Mouse (Mus musculus): ENCODE measurements around the gene Map3k5. TPM values are rescaled to one million over a fixed set of nuclear protein-coding genes. Genes with fewer than 3 reads are reported as not detected.

Map3k5 gene
- 0.75 and 0.88 TPM in 2 replicates for polyA plus RNA-seq (2015; fragmentation: Nextera tagmentation; extraction: Ambion mirVana)

DNA sequence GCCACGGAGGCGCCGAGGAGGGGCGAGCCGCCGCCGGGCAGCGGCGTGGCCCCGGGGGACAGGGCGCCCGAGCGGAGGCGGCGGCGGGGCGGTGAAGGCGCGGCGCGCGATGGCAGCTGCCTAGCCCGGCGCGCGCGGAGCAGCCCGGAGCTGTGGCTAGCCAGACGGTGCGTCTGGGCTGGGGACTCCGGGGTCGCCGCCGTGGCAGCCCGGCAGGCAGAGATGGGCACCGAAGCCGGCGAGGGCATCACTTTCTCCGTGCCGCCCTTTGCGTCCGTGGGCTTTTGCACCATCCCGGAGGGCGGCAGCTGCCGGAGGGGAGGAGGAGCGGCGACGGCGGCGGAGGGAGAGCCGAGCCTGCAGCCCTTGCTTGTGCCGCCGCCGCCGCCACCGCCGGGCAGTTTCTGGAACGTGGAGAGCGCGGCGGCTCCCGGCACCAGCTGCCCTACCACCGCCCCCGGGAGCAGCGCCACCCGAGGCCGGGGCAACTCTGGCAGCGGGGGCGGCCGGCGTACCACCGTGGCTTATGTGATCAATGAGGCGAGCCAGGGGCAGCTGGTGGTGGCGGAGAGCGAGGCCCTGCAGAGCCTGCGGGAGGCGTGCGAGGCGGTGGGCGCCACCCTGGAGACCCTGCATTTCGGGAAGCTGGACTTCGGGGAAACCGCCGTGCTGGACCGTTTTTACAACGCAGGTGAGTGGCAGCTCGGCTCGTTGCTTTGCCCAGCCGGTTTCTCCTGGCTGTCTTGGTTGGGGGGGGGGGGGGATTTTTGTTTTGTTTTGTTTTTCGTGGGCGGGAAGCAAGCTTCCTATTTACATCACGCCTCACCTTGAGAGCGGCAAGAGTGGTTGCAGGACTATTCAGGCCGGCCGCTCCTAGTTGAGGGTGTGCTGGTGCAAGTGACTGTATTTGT lies at the start of gene Map3k5:
Map3k5 (plus strand) TSS at position 89 of the 911 bp plus-strand sequence.
- Histone ChIP-seq H3K4me1 (peaks cover 16% of the 10 kb centered on the region), H3K36me3 (no peaks in the 10 kb centered on the region), H3K4me2 (replicated peaks) (peak within 1 kb of the TSS; percentile 98), H3K9me3 (no peaks in the 10 kb centered on the region), H3K27ac (replicated peaks) (peak within 1 kb of the TSS; percentile 60), H3K9ac (replicated peaks) (peak within 1 kb of the TSS; percentile 64), H3K27me3 (peaks cover 18% of the 10 kb centered on the region; the same call in 1 of the 2 replicates), H3K4me3 (peak within 1 kb of the TSS; percentile 70)
- peak; percentile 84 for ATAC-seq (replicated peaks)
- WGBS: under 1% methylated on average over 92 of the region's 95 CpGs

- H3K9me3 ChIP-seq: no peaks in the 10 kb centered on the region
- no peak for ATAC-seq (replicated peaks)
- H3K4me3 ChIP-seq: no peak overlapping the region
- H3K36me3 ChIP-seq: no peaks in the 10 kb centered on the region
- H3K4me2 ChIP-seq (replicated peaks): no peak overlapping the region
- H3K27me3 ChIP-seq: no peaks in the 10 kb centered on the region
- H3K27ac ChIP-seq (replicated peaks): no peak overlapping the region
- H3K4me1 ChIP-seq: no peaks in the 10 kb centered on the region
- no peak overlapping the region for H3K9ac ChIP-seq (replicated peaks)
- WGBS: 89% methylated on average over 3 of the region's 3 CpGs
Observed at GRCm38 (mm10) chr10:19886249-19886648, 48.0 kb upstream of the Map3k5 start.

- H3K9ac ChIP-seq (replicated peaks): no peak overlapping the region
- no peaks in the 10 kb centered on the region for H3K27me3 ChIP-seq
- H3K4me2 ChIP-seq (replicated peaks): no peak overlapping the region
- no peak overlapping the region for H3K27ac ChIP-seq (replicated peaks)
- no peaks in the 10 kb centered on the region for H3K36me3 ChIP-seq
- WGBS: 78% methylated on average over 3 of the region's 3 CpGs
- H3K4me1 ChIP-seq: no peaks in the 10 kb centered on the region
- no peak overlapping the region for H3K4me3 ChIP-seq
- ATAC-seq (replicated peaks): no peak
- no peaks in the 10 kb centered on the region for H3K9me3 ChIP-seq
Observed at GRCm38 (mm10) chr10:19889908-19890307, 44.4 kb upstream of the Map3k5 start.

DNA sequence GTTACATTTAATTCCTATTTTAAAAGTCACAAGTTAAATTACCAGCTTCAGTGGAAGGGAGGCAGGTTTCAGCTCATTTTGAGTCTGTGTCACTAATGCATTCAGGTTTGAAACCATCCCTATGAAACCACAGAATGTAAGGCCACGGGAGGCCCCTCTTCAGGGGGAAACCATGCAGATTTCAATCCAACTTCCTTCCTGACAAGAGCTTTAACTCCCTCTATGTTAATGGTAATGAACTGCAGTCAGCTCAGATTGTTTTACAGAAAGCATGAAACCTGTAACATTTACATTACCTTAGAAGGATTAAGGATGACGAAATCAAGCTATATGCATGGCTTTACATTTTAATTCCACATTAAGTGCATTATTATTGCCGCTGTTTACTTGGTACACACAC lies 42.6 kb upstream of the Map3k5 start:
- Histone ChIP-seq H3K36me3 (no peaks in the 10 kb centered on the region), H3K27ac (replicated peaks) (no peak overlapping the region), H3K4me1 (no peaks in the 10 kb centered on the region), H3K27me3 (no peaks in the 10 kb centered on the region), H3K4me2 (replicated peaks) (no peak overlapping the region), H3K9me3 (no peaks in the 10 kb centered on the region), H3K9ac (replicated peaks) (no peak overlapping the region), H3K4me3 (no peak overlapping the region)
- no peak for ATAC-seq (replicated peaks)
- 47% methylated on average over 3 of the region's 3 CpGs for WGBS

DNA sequence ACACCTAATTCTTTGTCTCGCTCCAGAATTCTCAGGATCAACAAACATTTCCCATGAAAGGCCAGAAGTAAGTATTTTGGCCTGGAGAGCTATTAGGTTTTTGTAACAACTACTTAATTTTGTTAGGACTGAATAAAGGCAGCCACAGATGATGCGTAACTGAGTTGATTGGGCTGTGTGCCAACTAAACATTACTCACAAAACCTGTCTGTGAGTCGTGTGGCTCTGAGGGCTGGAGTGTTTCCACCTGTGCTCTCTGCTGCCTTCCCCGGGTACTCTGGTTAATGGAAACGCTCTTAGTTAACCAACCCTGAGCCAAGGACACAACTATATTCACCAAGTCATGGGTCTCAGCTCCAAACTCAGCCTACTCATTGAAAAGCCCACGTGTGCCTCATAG lies 41.1 kb upstream of the Map3k5 start:
- no peak overlapping the region for H3K27ac ChIP-seq (replicated peaks)
- H3K27me3 ChIP-seq: no peaks in the 10 kb centered on the region
- H3K4me2 ChIP-seq (replicated peaks): no peak overlapping the region
- WGBS: 69% methylated on average over 6 of the region's 6 CpGs
- H3K36me3 ChIP-seq: no peaks in the 10 kb centered on the region
- no peak overlapping the region for H3K4me3 ChIP-seq
- no peaks in the 10 kb centered on the region for H3K9me3 ChIP-seq
- no peak for ATAC-seq (replicated peaks)
- H3K9ac ChIP-seq (replicated peaks): no peak overlapping the region
- H3K4me1 ChIP-seq: no peaks in the 10 kb centered on the region

DNA sequence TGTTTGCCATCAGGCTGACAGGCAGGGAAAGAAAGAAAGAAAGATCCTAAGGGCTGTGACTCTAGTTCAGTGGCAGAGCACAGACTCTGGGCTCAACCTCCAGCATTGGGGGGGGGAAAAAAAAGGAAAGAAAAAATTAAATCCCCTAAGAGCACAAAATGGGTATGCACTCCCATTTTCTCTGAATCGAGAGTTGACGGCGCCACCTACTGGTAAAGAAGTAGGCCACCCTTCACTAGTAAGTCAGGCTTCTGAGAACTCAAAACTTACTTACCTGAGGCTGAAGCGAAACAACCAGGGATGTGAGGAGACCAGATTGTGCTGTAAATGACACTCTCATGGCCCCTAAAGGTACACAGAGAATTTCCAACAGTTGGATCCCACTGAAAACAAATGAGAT lies 40.3 kb upstream of the Map3k5 start:
- H3K4me2 ChIP-seq (replicated peaks): no peak overlapping the region
- no peak overlapping the region for H3K4me3 ChIP-seq
- no peaks in the 10 kb centered on the region for H3K4me1 ChIP-seq
- peak; percentile 46; the same call in 1 of the 2 replicates for ATAC-seq (replicated peaks)
- no peaks in the 10 kb centered on the region for H3K27me3 ChIP-seq
- 19% methylated on average over 4 of the region's 4 CpGs for WGBS
- H3K27ac ChIP-seq (replicated peaks): no peak overlapping the region
- H3K9ac ChIP-seq (replicated peaks): no peak overlapping the region
- H3K36me3 ChIP-seq: no peaks in the 10 kb centered on the region
- no peaks in the 10 kb centered on the region for H3K9me3 ChIP-seq

GRCm38 (mm10) chr10:19900191-19900590 lies 34.1 kb upstream of the Map3k5 start:
- no peak for ATAC-seq (replicated peaks)
- Histone ChIP-seq H3K4me3 (no peak overlapping the region), H3K9me3 (no peaks in the 10 kb centered on the region), H3K9ac (replicated peaks) (no peak overlapping the region), H3K27ac (replicated peaks) (no peak overlapping the region), H3K4me2 (replicated peaks) (no peak overlapping the region), H3K27me3 (no peaks in the 10 kb centered on the region), H3K36me3 (no peaks in the 10 kb centered on the region), H3K4me1 (no peaks in the 10 kb centered on the region)
- WGBS: 79% methylated on average over 2 of the region's 2 CpGs

GRCm38 (mm10) chr10:19901992-19902391 lies 32.3 kb upstream of the Map3k5 start:
- H3K27ac ChIP-seq (replicated peaks): no peak overlapping the region
- no peaks in the 10 kb centered on the region for H3K4me1 ChIP-seq
- H3K36me3 ChIP-seq: no peaks in the 10 kb centered on the region
- WGBS: 75% methylated on average over 7 of the region's 7 CpGs
- no peaks in the 10 kb centered on the region for H3K27me3 ChIP-seq
- H3K9ac ChIP-seq (replicated peaks): no peak overlapping the region
- no peak for ATAC-seq (replicated peaks)
- H3K4me3 ChIP-seq: no peak overlapping the region
- no peaks in the 10 kb centered on the region for H3K9me3 ChIP-seq
- H3K4me2 ChIP-seq (replicated peaks): no peak overlapping the region

- WGBS: 82% methylated on average over 13 of the region's 13 CpGs
Observed at GRCm38 (mm10) chr10:19904077-19904820, 30.0 kb upstream of the Map3k5 start.

GRCm38 (mm10) chr10:19907246-19907804 lies 26.9 kb upstream of the Map3k5 start, which contains the start of gene Pex7:
Gene Pex7 (minus strand): TSS chr10:19907689.
- H3K9ac ChIP-seq (replicated peaks): peak within 1 kb of the TSS; percentile 91
- peak; percentile 99 for ATAC-seq (replicated peaks)
- peak within 1 kb of the TSS; percentile 95 for H3K4me3 ChIP-seq
- WGBS: under 1% methylated on average over 60 of the region's 60 CpGs
- H3K36me3 ChIP-seq: no peaks in the 10 kb centered on the region
- no peaks in the 10 kb centered on the region for H3K9me3 ChIP-seq
- peak within 1 kb of the TSS; percentile 99 for H3K27ac ChIP-seq (replicated peaks)
- no peaks in the 10 kb centered on the region for H3K4me1 ChIP-seq
- H3K4me2 ChIP-seq (replicated peaks): peak within 1 kb of the TSS; percentile 25
- no peaks in the 10 kb centered on the region for H3K27me3 ChIP-seq

More at GRCm38 (mm10) chr10:19904077-19904820, 30.0 kb upstream of the Map3k5 start:
- no peak for ATAC-seq (replicated peaks)
- H3K4me2 ChIP-seq (replicated peaks): no peak overlapping the region
- no peaks in the 10 kb centered on the region for H3K36me3 ChIP-seq
- H3K27ac ChIP-seq (replicated peaks): no peak overlapping the region
- no peaks in the 10 kb centered on the region for H3K27me3 ChIP-seq
- no peaks in the 10 kb centered on the region for H3K9me3 ChIP-seq
- H3K9ac ChIP-seq (replicated peaks): no peak overlapping the region
- no peak overlapping the region for H3K4me3 ChIP-seq
- no peaks in the 10 kb centered on the region for H3K4me1 ChIP-seq

DNA sequence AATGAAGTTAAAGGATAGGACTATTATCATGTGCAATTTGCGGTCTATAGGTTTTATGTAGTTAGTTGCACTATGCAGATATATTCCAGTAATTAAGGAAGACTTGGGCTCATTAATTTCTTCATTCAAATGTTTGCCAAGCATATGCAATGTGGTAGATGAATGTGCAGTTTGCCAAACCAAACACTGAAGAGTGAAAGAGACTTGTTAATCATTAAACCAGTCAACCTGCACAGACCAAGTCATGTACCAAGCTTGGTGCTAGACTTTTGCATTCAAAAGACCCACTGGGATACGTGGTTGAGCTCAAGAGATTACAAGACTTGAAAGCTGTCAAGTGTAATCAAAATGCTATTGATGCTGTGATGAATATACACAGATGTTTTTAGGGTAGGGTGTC lies 26.2 kb upstream of the Map3k5 start:
- WGBS: 72% methylated on average over 2 of the region's 2 CpGs
- Histone ChIP-seq H3K9me3 (no peaks in the 10 kb centered on the region), H3K36me3 (no peaks in the 10 kb centered on the region), H3K4me3 (no peak overlapping the region), H3K9ac (replicated peaks) (no peak overlapping the region), H3K27ac (replicated peaks) (no peak overlapping the region), H3K27me3 (no peaks in the 10 kb centered on the region), H3K4me2 (replicated peaks) (no peak overlapping the region), H3K4me1 (no peaks in the 10 kb centered on the region)
- no peak for ATAC-seq (replicated peaks)

DNA sequence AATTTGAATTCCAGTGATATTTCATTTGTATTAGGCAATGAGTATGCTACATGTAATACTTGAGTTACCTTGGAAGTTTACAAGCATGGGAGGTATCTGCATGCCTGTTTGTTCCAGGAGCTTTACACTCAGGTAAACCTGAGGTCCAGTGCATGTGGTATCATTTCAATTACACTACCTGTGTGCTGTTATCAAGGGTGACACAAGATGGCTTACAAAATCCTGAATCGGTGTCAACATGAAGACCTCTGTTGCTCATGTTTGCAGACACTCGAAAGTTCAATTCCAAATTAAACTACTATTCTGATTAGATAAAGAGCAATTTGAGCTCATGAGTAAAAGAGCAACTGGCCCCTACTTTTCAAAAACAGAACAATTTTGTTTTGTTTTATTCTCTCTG lies 23.8 kb upstream of the Map3k5 start:
- Histone ChIP-seq H3K27me3 (no peaks in the 10 kb centered on the region), H3K9ac (replicated peaks) (no peak overlapping the region), H3K4me3 (no peak overlapping the region), H3K36me3 (no peaks in the 10 kb centered on the region), H3K4me1 (no peaks in the 10 kb centered on the region), H3K9me3 (no peaks in the 10 kb centered on the region), H3K4me2 (replicated peaks) (no peak overlapping the region), H3K27ac (replicated peaks) (no peak overlapping the region)
- no peak for ATAC-seq (replicated peaks)
- WGBS: 88% methylated on average over 2 of the region's 2 CpGs

All from forebrain, embryonic 15.5 days (tissue).